Comparison of ENCODE assay signal across 7 mouse cellular contexts in the genomic region with DNA sequence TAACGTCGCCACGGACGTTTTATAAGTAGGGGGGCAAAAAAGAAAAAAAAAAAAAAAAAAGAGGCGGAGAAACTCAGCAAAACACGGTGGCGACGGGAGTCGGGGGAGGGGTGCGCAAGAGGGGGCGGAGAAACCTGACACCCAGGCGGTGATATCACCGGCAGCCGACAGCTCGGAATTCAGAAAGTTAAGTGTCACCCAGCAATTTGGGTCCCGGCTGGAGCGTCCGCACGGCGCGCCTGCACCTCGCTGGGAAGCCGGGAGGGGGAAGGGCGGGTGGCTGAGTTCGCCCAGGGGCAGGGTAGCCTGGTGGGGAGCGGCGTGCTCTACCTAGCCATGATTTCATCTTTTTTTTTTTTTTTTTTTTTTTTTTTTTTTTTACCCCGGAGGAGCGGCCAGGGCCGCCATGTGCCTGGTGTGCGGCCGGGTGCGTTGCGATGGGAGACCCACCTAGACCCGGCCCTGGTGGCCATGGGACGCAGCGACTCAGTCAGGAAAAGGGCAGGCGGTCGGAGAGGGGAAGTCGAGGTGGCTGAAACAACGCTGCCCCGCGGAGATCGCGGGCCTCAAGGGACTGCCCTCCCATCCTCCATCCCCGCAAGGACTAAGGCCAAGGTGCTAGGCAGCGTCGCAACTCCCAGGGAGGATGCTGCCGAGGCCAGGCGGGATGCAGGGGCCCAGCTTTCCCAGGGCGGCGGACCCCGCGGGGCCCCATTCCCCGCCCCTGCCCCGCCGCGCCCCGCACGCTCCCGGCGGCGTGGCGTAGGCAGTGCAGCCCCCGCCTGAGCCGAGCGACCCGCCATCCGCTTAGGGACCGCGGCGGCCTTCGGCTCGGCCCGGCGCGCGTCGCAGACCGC. TPM values are rescaled to one million over a fixed set of nuclear protein-coding genes. Genes with fewer than 3 reads are reported as not detected.
DNase-seq lines count a peak whose midpoint lies in the region; ATAC-seq lines count a peak whose summit lies in the region.

No protein-coding gene starts in this region.

- peak; percentile 92 for DNase-seq in adipocyte (ENCODE audit: low spot score)
- DNase-seq in gastrocnemius, adult 8-10 months (ENCODE audit: low spot score in 2 of 2) = peak; percentile 79 to 87
- peak; percentile 91 for DNase-seq in induced T-regulatory cell, adult 2 months (ENCODE audit: low read depth)
- DNase-seq in left cerebral cortex, postnatal 25 days (ENCODE audit: low spot score in 2 of 2) = peak; percentile 77 to 78
- DNase-seq in mesoderm, embryonic 11.5 days (ENCODE audit: low read depth, low spot score) = peak; percentile 89
- DNase-seq in right cerebral cortex, postnatal 4 days = peak; percentile 74

- intact Hi-C loops in left cerebral cortex, postnatal 25 days (cut with DNase I) = loop anchor here (2.0 to 5.0 kb wide), 3 partner anchors 48 to 543 kb away; no protein-coding TSS in a partner anchor

- peak; percentile 53 for ATAC-seq in common myeloid progenitor, adult 5-6 weeks (replicated peaks; ENCODE audit: low read depth, poor library complexity, severe bottlenecking)

RNA-seq across cellular contexts. Expression of a gene that starts 0.9 kb away (rescaled TPM):
- 23.2 and 29.5 TPM in 2 replicates for total RNA-seq in common myeloid progenitor, adult 5-6 weeks (2017)
- 100 to 1,000 TPM; 178 to 234 (median 186) TPM for total RNA-seq in gastrocnemius, adult 8-10 months (2022)
- total RNA-seq in left cerebral cortex, postnatal 25 days (2021) = 100 to 1,000 TPM; 135 to 139 TPM

Comparison
In these comparisons a context has a peak if more than half of its experiments do, and no peak if none do; other contexts are left out.
1. Peak in every context shown above with its lines: DNase-seq and ATAC-seq.